Mouse (Mus musculus): Measurements from ENCODE around the gene Arpc2. TPM values are rescaled to one million over a fixed set of nuclear protein-coding genes. Genes with fewer than 3 reads are reported as not detected.

Arpc2 gene
- polyA plus RNA-seq, 1 experiment from 2014 or later = 448 TPM

- H3K9me3 ChIP-seq = no peaks in the 10 kb centered on the region
- H3K4me1 ChIP-seq = no peaks in the 10 kb centered on the region
- no peak overlapping the region for H3K4me3 ChIP-seq
- no peak for ATAC-seq (ENCODE audit: borderline replicate concordance, extremely low read depth, low FRiP score, low TSS enrichment)
- H3K36me3 ChIP-seq = no peaks in the 10 kb centered on the region
- H3K27me3 ChIP-seq = no peaks in the 10 kb centered on the region
- H3K9ac ChIP-seq = no peak overlapping the region
- no peak overlapping the region for H3K4me2 ChIP-seq
- 77% methylated on average over 8 of the region's 8 CpGs for WGBS
- H3K27ac ChIP-seq = no peak overlapping the region
Measured at GRCm38 (mm10) chr1:74206642-74207041, 29.2 kb upstream of the Arpc2 start.

- H3K4me1 ChIP-seq = no peaks in the 10 kb centered on the region
- no peak for ATAC-seq (ENCODE audit: borderline replicate concordance, extremely low read depth, low FRiP score, low TSS enrichment)
- H3K9ac ChIP-seq = no peak overlapping the region
- H3K4me3 ChIP-seq = no peak overlapping the region
- no peak overlapping the region for H3K4me2 ChIP-seq
- no peaks in the 10 kb centered on the region for H3K36me3 ChIP-seq
- 55% methylated on average over 9 of the region's 9 CpGs for WGBS
- no peaks in the 10 kb centered on the region for H3K27me3 ChIP-seq
- H3K27ac ChIP-seq = no peak overlapping the region
- H3K9me3 ChIP-seq = no peaks in the 10 kb centered on the region
Measured at GRCm38 (mm10) chr1:74207906-74208305, 28.0 kb upstream of the Arpc2 start.

GRCm38 (mm10) chr1:74208941-74209340, 26.9 kb upstream of the Arpc2 start:
- H3K9me3 ChIP-seq = no peaks in the 10 kb centered on the region
- no peak overlapping the region for H3K9ac ChIP-seq
- H3K27ac ChIP-seq = no peak overlapping the region
- no peaks in the 10 kb centered on the region for H3K4me1 ChIP-seq
- no peak overlapping the region for H3K4me3 ChIP-seq
- no peaks in the 10 kb centered on the region for H3K36me3 ChIP-seq
- no peaks in the 10 kb centered on the region for H3K27me3 ChIP-seq
- WGBS = 70% methylated on average over 8 of the region's 8 CpGs
- H3K4me2 ChIP-seq = no peak overlapping the region
- ATAC-seq (ENCODE audit: borderline replicate concordance, extremely low read depth, low FRiP score, low TSS enrichment) = no peak

GRCm38 (mm10) chr1:74219922-74220321, 16.0 kb upstream of the Arpc2 start:
- Histone ChIP-seq H3K9ac (no peak overlapping the region), H3K9me3 (no peaks in the 10 kb centered on the region), H3K36me3 (no peaks in the 10 kb centered on the region), H3K4me1 (no peaks in the 10 kb centered on the region), H3K27me3 (no peaks in the 10 kb centered on the region), H3K27ac (no peak overlapping the region), H3K4me2 (no peak overlapping the region), H3K4me3 (no peak overlapping the region)
- ATAC-seq (ENCODE audit: borderline replicate concordance, extremely low read depth, low FRiP score, low TSS enrichment) = no peak
- 83% methylated on average over 7 of the region's 7 CpGs for WGBS

GRCm38 (mm10) chr1:74227317-74227716, 8.6 kb upstream of the Arpc2 start:
- no peak for ATAC-seq (ENCODE audit: borderline replicate concordance, extremely low read depth, low FRiP score, low TSS enrichment)
- Histone ChIP-seq H3K4me2 (no peak overlapping the region), H3K36me3 (no peaks in the 10 kb centered on the region), H3K4me3 (no peak overlapping the region), H3K9ac (no peak overlapping the region), H3K27me3 (no peaks in the 10 kb centered on the region), H3K9me3 (no peaks in the 10 kb centered on the region), H3K4me1 (no peaks in the 10 kb centered on the region), H3K27ac (no peak overlapping the region)
- WGBS = 59% methylated on average over 7 of the region's 7 CpGs

GRCm38 (mm10) chr1:74229942-74230341, 5.9 kb upstream of the Arpc2 start:
- Histone ChIP-seq H3K36me3 (no peaks in the 10 kb centered on the region), H3K4me3 (no peak overlapping the region), H3K27ac (no peak overlapping the region), H3K4me2 (no peak overlapping the region), H3K4me1 (no peaks in the 10 kb centered on the region), H3K9me3 (no peaks in the 10 kb centered on the region), H3K27me3 (no peaks in the 10 kb centered on the region), H3K9ac (no peak overlapping the region)
- WGBS = 29% methylated on average over 2 of the region's 2 CpGs
- ATAC-seq (ENCODE audit: borderline replicate concordance, extremely low read depth, low FRiP score, low TSS enrichment) = no peak

GRCm38 (mm10) chr1:74230992-74231391, 4.9 kb upstream of the Arpc2 start:
- Histone ChIP-seq H3K4me1 (peaks cover 6% of the 10 kb centered on the region; the same call in 1 of the 2 replicates), H3K4me2 (no peak overlapping the region), H3K36me3 (no peaks in the 10 kb centered on the region), H3K27ac (no peak overlapping the region), H3K27me3 (no peaks in the 10 kb centered on the region), H3K4me3 (no peak overlapping the region), H3K9me3 (no peaks in the 10 kb centered on the region), H3K9ac (no peak overlapping the region)
- 50% methylated on average over 1 of the region's 1 CpGs for WGBS
- no peak for ATAC-seq (ENCODE audit: borderline replicate concordance, extremely low read depth, low FRiP score, low TSS enrichment)

GRCm38 (mm10) chr1:74236590-74237317, 870 bp downstream of the Arpc2 start:
- Histone ChIP-seq H3K27me3 (no peaks in the 10 kb centered on the region), H3K36me3 (no peaks in the 10 kb centered on the region), H3K4me3 (peak overlapping the region; percentile 99), H3K27ac (peak overlapping the region; percentile 88), H3K4me2 (peak overlapping the region; percentile 88), H3K4me1 (peaks cover 41% of the 10 kb centered on the region), H3K9me3 (no peaks in the 10 kb centered on the region), H3K9ac (peak overlapping the region; percentile 91)
- ATAC-seq (ENCODE audit: borderline replicate concordance, extremely low read depth, low FRiP score, low TSS enrichment) = peak; percentile 29
- under 1% methylated on average over 56 of the region's 57 CpGs for WGBS

- ATAC-seq (ENCODE audit: borderline replicate concordance, extremely low read depth, low FRiP score, low TSS enrichment) = no peak
- H3K27ac ChIP-seq = no peak overlapping the region
- 28% methylated on average over 5 of the region's 5 CpGs for WGBS
Measured at GRCm38 (mm10) chr1:74237671-74238070, 1.8 kb downstream of the Arpc2 start.

GRCm38 (mm10) chr1:74238136-74238535, 2.3 kb downstream of the Arpc2 start:
- H3K27ac ChIP-seq = no peak overlapping the region
- H3K4me3 ChIP-seq = peak overlapping the region; percentile 99
- no peak for ATAC-seq (ENCODE audit: borderline replicate concordance, extremely low read depth, low FRiP score, low TSS enrichment)
- peak overlapping the region; percentile 88 for H3K4me2 ChIP-seq
- H3K4me1 ChIP-seq = peaks cover 41% of the 10 kb centered on the region
- no peaks in the 10 kb centered on the region for H3K27me3 ChIP-seq
- H3K9me3 ChIP-seq = no peaks in the 10 kb centered on the region
- peak overlapping the region; percentile 91; the same call in 1 of the 2 replicates for H3K9ac ChIP-seq
- 52% methylated on average over 1 of the region's 1 CpGs for WGBS
- no peaks in the 10 kb centered on the region for H3K36me3 ChIP-seq

More at GRCm38 (mm10) chr1:74237671-74238070, 1.8 kb downstream of the Arpc2 start:
- H3K4me3 ChIP-seq = peak overlapping the region; percentile 99
- peak overlapping the region; percentile 88 for H3K4me2 ChIP-seq
- H3K27me3 ChIP-seq = no peaks in the 10 kb centered on the region
- no peaks in the 10 kb centered on the region for H3K9me3 ChIP-seq
- peaks cover 41% of the 10 kb centered on the region for H3K4me1 ChIP-seq
- no peaks in the 10 kb centered on the region for H3K36me3 ChIP-seq
- peak overlapping the region; percentile 91 for H3K9ac ChIP-seq

- no peak overlapping the region for H3K4me3 ChIP-seq
Measured at GRCm38 (mm10) chr1:74239162-74239561, 3.3 kb downstream of the Arpc2 start.

GRCm38 (mm10) chr1:74239618-74240017, 3.7 kb downstream of the Arpc2 start:
- H3K9ac ChIP-seq = no peak overlapping the region
- H3K36me3 ChIP-seq = 0 out of 2 replicates have a peak, but pooled peaks cover 5% of the 10 kb centered on the region
- H3K4me2 ChIP-seq = peak overlapping the region; percentile 88
- H3K9me3 ChIP-seq = no peaks in the 10 kb centered on the region
- ATAC-seq (ENCODE audit: borderline replicate concordance, extremely low read depth, low FRiP score, low TSS enrichment) = no peak
- 48% methylated on average over 11 of the region's 11 CpGs for WGBS
- H3K27me3 ChIP-seq = no peaks in the 10 kb centered on the region
- no peak overlapping the region for H3K27ac ChIP-seq
- H3K4me3 ChIP-seq = no peak overlapping the region
- H3K4me1 ChIP-seq = peaks cover 41% of the 10 kb centered on the region

More at GRCm38 (mm10) chr1:74239162-74239561, 3.3 kb downstream of the Arpc2 start:
- no peaks in the 10 kb centered on the region for H3K9me3 ChIP-seq
- no peak overlapping the region for H3K9ac ChIP-seq
- H3K4me1 ChIP-seq = peaks cover 41% of the 10 kb centered on the region
- H3K27ac ChIP-seq = no peak overlapping the region
- 42% methylated on average over 7 of the region's 7 CpGs for WGBS
- H3K27me3 ChIP-seq = no peaks in the 10 kb centered on the region
- ATAC-seq (ENCODE audit: borderline replicate concordance, extremely low read depth, low FRiP score, low TSS enrichment) = no peak
- H3K36me3 ChIP-seq = 0 out of 2 replicates have a peak, but pooled peaks cover 3% of the 10 kb centered on the region
- H3K4me2 ChIP-seq = peak overlapping the region; percentile 88
